Mouse (Mus musculus): ENCODE results near the gene Twsg1.

Gene Twsg1

DNA sequence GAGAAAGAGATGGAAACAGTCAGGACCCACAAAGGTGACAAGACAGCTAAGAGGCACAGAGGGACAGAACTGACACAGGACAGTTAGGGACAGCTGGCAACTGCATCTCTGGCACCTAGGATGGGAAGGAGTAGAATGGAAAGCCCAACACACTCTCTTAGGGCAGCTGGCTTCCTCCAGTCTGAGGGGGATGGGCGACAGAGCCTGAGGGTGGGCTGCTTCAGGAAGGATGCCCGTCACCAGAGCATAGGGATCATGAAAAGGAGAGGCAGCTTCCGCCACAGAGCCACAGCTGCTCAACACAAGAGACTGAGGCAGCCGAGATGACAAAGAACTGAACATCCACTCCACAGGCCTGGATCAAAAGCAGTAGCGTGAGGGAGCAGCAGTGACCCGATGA, 19.5 kb downstream of the Twsg1 start:
- DNase-seq, result no peak

GRCm38 (mm10) chr17:65930960-65931359, 20.1 kb downstream of the Twsg1 start:
- DNase-seq, result no peak

GRCm38 (mm10) chr17:65930158-65930826, 20.7 kb downstream of the Twsg1 start:
- no peak for DNase-seq

- no peak for DNase-seq
Observed at GRCm38 (mm10) chr17:65929319-65929978, 21.6 kb downstream of the Twsg1 start.

GRCm38 (mm10) chr17:65927077-65927476, 23.9 kb downstream of the Twsg1 start:
- DNase-seq, result no peak

DNA sequence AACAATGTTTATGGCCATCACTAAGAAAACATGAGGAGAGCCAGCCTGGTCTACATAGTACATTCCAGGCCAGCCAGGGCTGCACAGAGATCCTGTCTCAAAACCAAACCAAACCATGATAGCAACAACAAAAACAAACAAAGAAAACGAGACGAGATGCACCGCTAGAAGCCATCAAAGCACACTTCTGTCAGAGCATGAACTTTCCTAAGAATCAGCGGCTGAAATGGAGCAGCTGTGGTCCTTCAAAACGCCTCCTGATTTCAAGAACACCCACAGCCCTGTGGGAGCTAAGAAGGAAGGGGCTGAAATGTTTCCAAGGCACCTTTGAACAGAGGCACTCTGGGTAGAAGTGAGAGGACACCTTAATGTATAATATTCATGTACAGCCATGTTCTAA, 26.8 kb downstream of the Twsg1 start:
- no peak for DNase-seq

GRCm38 (mm10) chr17:65921975-65922374, 29.1 kb downstream of the Twsg1 start:
- no peak for DNase-seq

DNA sequence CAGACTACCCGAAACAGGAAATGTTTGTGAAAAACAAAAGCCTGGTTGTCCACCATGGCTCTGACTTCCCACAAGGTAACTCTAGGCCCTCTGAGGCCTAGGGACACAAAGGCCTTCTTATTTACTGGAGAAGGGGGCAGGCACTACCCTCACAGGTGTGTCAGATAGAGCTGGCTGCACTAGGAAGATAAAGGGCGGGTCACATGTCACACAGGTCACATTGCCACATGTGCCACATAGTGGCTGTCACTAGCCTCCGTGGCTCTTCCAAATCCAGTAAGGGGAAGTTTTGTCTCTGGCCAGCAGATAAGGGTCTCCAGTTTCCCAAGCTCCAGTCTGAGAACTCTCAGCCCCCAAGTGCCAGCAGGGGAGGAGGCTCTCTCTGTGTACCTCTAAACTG, 31.8 kb downstream of the Twsg1 start:
- DNase-seq, result no peak

DNA sequence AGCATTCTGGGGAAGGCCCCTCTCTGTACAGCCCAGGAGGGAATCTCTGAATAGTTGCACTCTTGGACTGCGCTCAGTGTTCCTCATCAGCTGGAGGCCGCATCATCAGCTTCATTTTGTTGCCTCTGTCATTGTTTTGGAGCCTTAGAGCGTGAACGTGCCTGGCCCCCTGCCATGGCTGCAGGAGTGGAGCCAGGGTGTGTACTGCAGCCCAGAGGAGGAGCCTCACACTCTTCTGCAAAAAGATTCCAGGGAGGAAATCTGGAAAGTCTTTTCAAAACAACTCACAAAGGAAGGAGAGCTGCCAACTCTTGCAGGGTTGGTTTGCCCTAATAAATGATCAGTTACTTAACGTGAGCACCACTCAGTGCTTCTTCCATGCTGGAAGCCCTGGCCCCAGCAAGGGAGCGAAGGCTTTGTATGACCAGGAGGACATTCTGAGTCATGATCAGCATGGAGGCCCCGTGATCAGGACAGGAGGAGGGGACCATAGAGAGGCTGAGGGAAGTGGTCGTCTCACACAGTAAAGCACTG, 34.8 kb downstream of the Twsg1 start:
- DNase-seq, result peak; percentile 70 to 79

- DNase-seq, result no peak
Observed at GRCm38 (mm10) chr17:65914083-65914482, 36.9 kb downstream of the Twsg1 start.

- no peak for DNase-seq
Observed at GRCm38 (mm10) chr17:65912202-65912601, 38.8 kb downstream of the Twsg1 start.

DNA sequence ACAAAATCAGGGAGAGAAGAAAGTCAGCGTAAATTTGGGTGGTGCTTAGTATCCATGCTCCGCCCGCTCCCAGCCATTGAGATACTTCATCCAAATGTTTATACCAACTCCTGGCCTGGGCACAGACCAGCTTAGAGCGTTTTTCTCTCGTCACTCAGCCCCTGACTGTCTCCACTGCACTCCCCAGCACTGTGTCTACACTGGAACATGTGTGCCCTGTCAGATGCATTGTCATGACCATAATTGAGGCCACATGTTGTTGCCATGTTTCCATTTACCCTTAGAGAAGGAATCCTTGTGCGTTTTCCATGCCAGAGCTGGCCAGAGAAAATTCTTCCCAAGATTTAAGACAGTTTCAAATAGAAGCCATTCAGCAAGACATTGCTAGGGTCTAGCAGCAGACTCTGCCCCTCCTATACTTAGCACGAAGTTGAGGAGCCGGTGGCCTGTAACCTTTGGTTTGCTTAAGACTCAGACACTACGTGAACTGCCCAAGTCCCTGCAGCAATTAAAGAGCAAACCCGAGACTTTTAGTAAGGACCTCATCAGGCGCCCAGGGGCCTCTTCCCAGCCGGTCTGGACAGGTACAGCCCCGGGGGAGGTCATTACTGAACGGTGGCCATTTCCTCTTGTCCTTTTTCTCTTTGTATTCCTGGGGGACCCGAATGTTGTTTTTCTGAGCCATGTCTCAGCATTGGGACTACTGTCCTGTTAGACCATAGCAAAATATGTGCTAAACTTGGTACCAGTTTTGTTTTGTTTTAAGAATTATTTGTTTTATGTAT, 39.5 kb downstream of the Twsg1 start:
- no peak for DNase-seq

DNA sequence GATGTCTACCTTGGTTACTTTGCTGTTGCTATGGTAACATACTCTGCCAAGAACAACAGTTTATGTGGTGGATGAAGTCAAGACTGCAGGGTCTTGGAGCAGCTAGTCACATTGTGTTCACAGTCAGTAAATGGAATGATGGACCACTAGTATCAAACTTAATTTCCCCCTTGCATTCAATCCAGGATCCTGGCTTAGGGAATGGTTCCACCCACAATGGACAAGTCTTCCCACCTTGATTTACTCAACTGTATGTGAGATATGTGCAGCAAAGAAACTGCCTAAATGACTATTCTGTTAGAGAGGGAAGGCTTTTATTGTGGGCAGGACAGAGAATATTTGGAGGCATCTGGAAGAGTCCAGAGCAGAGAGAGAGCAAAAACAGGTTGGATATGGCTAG, 42.8 kb downstream of the Twsg1 start:
- no peak for DNase-seq

- no peak for DNase-seq
Observed at GRCm38 (mm10) chr17:65906895-65907401, 44.1 kb downstream of the Twsg1 start.

DNA sequence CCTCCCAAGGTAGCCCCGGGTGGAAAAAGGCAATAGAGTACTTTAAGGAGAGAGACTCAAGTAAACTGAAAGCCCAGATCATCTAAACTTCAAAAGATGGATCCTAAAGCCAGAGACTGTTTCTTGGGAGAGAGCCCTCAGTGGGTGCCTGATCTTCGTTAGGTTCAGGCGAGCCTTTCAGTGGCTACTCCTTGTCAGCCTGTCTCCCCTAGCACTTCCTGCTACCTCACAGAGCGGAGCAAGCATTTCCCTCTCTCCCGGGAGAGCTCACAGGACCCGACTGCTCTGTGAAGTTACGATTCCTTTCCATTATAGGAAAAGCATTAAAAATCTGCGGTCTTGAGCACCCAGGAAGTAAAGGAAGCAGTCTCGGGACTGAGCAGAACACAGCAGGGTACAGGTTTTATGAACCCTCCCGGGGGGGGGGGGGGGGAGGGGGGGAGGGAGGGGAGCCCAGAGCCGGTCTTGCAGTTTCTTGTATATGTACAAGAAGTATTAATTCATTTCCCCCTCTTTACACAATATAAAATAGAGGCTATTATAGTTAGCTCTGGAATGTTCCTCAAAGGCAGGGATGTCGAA, 44.6 kb downstream of the Twsg1 start:
- no peak for DNase-seq

GRCm38 (mm10) chr17:65905241-65905640, 45.8 kb downstream of the Twsg1 start:
- DNase-seq, result no peak

DNA sequence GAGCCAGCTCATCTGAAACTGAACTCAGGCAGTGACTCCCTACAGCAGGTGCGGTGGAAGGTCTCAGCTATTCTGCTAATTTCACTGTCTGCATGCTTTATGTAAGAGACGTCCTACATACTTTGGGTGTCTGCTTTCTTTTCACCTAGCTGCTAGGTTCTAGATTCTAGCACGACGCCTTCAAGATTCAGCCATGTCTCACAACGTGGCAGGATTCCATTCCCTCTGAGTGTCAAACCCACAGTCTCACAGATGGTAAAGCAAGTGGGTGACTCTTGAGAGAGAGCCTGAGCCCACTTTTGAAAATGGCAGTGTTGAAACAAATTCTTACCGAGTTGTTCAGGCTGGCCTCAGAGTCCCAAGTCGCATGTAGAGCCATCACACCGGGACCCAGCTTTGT, 47.2 kb downstream of the Twsg1 start:
- DNase-seq, result no peak

- no peak for DNase-seq
Observed at GRCm38 (mm10) chr17:65903011-65903410, 48.0 kb downstream of the Twsg1 start.

DNA sequence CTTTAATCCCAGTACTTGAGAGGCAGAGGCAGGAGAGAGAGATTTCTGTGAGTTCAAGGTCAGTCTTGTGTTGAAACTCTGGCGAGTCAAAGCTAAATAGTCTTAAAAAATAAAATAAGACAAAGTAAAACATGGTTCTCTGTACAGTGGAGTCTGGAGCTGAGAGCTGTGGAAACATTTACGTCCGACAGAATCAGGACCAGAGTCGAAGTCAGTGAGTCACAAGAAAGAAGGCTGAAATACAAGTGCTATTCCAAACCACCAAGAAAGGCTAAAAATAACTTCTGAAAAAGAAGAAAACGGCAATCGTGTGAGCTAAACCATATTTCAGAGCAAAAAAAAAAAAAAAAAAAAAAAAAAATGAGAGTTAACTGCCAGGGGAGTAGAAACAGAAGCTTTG, 48.7 kb downstream of the Twsg1 start:
- DNase-seq, result no peak

- DNase-seq, result no peak
Observed at GRCm38 (mm10) chr17:65896016-65896415, 55.0 kb downstream of the Twsg1 start.

- DNase-seq, result no peak
Observed at GRCm38 (mm10) chr17:65889476-65889875, 61.5 kb downstream of the Twsg1 start.

DNA sequence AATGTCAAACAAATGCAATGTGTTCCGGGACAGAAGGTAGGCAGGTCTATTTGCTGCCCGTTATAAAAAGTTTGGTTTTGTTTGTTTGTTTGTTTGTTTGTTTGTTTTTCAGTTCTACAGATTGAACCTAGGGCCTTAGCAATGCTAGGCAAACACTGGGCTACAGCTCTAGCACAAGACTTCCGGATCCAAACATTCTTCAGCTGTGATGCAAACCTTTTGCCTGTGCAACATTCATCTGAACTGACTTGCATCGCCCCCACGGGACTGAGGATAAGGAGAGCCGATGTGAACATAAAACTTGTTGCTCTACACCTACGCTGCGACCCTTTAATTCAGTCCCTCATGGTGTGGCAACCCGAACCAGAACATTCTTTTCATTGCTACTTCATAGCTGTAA, 64.5 kb downstream of the Twsg1 start:
- no peak for DNase-seq

Measured in kidney, adult 8-10 months (tissue).